Mouse (Mus musculus) limb, embryonic 12.5 days (tissue): ENCODE data around the gene Vps9d1. TPM values are rescaled to one million over a fixed set of nuclear protein-coding genes. Genes with fewer than 3 reads are reported as not detected.

Experiments used
- ATAC-seq: fragments of 200-750 bp; cut with Nextera tagmentation; 2 replicates; pipeline ENCODE4 v1.8.0; 2017; ENCODE audit warnings: low read depth, moderate TSS enrichment; ENCODE audit not compliant: insufficient number of reproducible peaks, insufficient read depth, low FRiP score, low TSS enrichment
- H3K27ac ChIP-seq: fragments of 300-500 bp; sonication (generic); 2 replicates; pipeline ENCODE4 v1.5.1; 2016; ENCODE audit warnings: mild to moderate bottlenecking, moderate library complexity
- H3K27me3 ChIP-seq: fragments of 300-500 bp; sonication (generic); 2 replicates; pipeline ENCODE4 v1.6.1; 2016; ENCODE audit warnings: mild to moderate bottlenecking, moderate library complexity
- H3K36me3 ChIP-seq: fragments of 300-500 bp; sonication (generic); 2 replicates; pipeline ENCODE4 v1.6.1; 2016; ENCODE audit warnings: mild to moderate bottlenecking, moderate library complexity
- H3K4me1 ChIP-seq: fragments of 300-500 bp; sonication (generic); replicated peaks from 2 replicates; pipeline ENCODE4 v1.6.1; 2016
- H3K4me2 ChIP-seq: fragments of 300-500 bp; sonication (generic); 2 replicates; pipeline ENCODE4 v1.6.1; 2016; ENCODE audit warnings: mild to moderate bottlenecking, moderate library complexity
- H3K4me3 ChIP-seq: fragments of 300-500 bp; sonication (generic); replicated peaks from 2 replicates; pipeline ENCODE4 v1.5.1; 2016; ENCODE audit warnings: mild to moderate bottlenecking
- H3K9ac ChIP-seq: fragments of 300-500 bp; sonication (generic); replicated peaks from 2 replicates; pipeline ENCODE4 v1.6.1; 2016; ENCODE audit warnings: mild to moderate bottlenecking, moderate library complexity
- H3K9me3 ChIP-seq: fragments of 300-500 bp; sonication (generic); 2 replicates; pipeline ENCODE4 v1.6.1; 2016; ENCODE audit warnings: mild to moderate bottlenecking, moderate library complexity
- WGBS: fragments of 180-500 bp; shearing (Covaris S2); methylation state at CpG from one replicate; pipeline ENCODE4 v1.1.7; 2016; 5-methylcytosine and 5-hydroxymethylcytosine counted together
- polyA plus RNA-seq: library from polyadenylated mRNA; unstranded; fragments of >200 nt; fragmentation: Nextera tagmentation; extraction: Ambion mirVana; gene quantifications from 2 replicates; pipeline ENCODE4 v1.2.1, GENCODE M21; 2016

Vps9d1 gene
- polyA plus RNA-seq, 1 experiment from 2014 or later = 34.0 TPM

- Histone ChIP-seq H3K27me3 (no peaks in the 10 kb centered on the region), H3K4me2 (peak overlapping the region; percentile 95), H3K27ac (peak overlapping the region; percentile 83), H3K9me3 (no peaks in the 10 kb centered on the region), H3K9ac (peak overlapping the region; percentile 95), H3K4me3 (peak overlapping the region; percentile 96), H3K36me3 (peaks cover 63% of the 10 kb centered on the region), H3K4me1 (peaks cover 24% of the 10 kb centered on the region)
- under 1% methylated on average over 40 of the region's 40 CpGs for WGBS
- peak; percentile 49 for ATAC-seq
These were observed 573 bp downstream of the Vps9d1 start for GRCm38 (mm10) chr8:123253451-123254098.

GRCm38 (mm10) chr8:123252925-123253324, 1.2 kb downstream of the Vps9d1 start:
- no peak for ATAC-seq
- H3K27ac ChIP-seq = no peak overlapping the region

GRCm38 (mm10) chr8:123250940-123251339, 3.2 kb downstream of the Vps9d1 start:
- Histone ChIP-seq H3K9ac (no peak overlapping the region), H3K4me1 (peaks cover 24% of the 10 kb centered on the region), H3K36me3 (peaks cover 64% of the 10 kb centered on the region), H3K27me3 (no peaks in the 10 kb centered on the region), H3K27ac (no peak overlapping the region), H3K4me2 (no peak overlapping the region), H3K9me3 (no peaks in the 10 kb centered on the region), H3K4me3 (no peak overlapping the region)
- ATAC-seq = no peak
- WGBS = 95% methylated on average over 5 of the region's 5 CpGs

More at GRCm38 (mm10) chr8:123252925-123253324, 1.2 kb downstream of the Vps9d1 start:
- Histone ChIP-seq H3K27me3 (no peaks in the 10 kb centered on the region), H3K4me1 (peaks cover 24% of the 10 kb centered on the region), H3K9me3 (no peaks in the 10 kb centered on the region), H3K36me3 (peaks cover 63% of the 10 kb centered on the region), H3K9ac (peak overlapping the region; percentile 95), H3K4me3 (peak overlapping the region; percentile 96), H3K4me2 (peak overlapping the region; percentile 95)
- 54% methylated on average over 4 of the region's 4 CpGs for WGBS

GRCm38 (mm10) chr8:123248596-123248995, 5.6 kb downstream of the Vps9d1 start:
- H3K27ac ChIP-seq = no peak overlapping the region
- H3K9ac ChIP-seq = no peak overlapping the region
- no peak overlapping the region for H3K4me2 ChIP-seq
- 97% methylated on average over 8 of the region's 8 CpGs for WGBS
- peaks cover 12% of the 10 kb centered on the region for H3K4me1 ChIP-seq
- H3K9me3 ChIP-seq = no peaks in the 10 kb centered on the region
- peaks cover 84% of the 10 kb centered on the region for H3K36me3 ChIP-seq
- H3K27me3 ChIP-seq = no peaks in the 10 kb centered on the region
- no peak overlapping the region for H3K4me3 ChIP-seq
- ATAC-seq = no peak

GRCm38 (mm10) chr8:123247748-123248147, 6.4 kb downstream of the Vps9d1 start:
- no peak overlapping the region for H3K4me2 ChIP-seq
- H3K4me3 ChIP-seq = no peak overlapping the region
- ATAC-seq = no peak
- no peak overlapping the region for H3K9ac ChIP-seq
- H3K36me3 ChIP-seq = peaks cover 93% of the 10 kb centered on the region
- H3K27me3 ChIP-seq = no peaks in the 10 kb centered on the region
- H3K27ac ChIP-seq = no peak overlapping the region
- no peaks in the 10 kb centered on the region for H3K9me3 ChIP-seq
- 96% methylated on average over 6 of the region's 6 CpGs for WGBS
- peaks cover 5% of the 10 kb centered on the region for H3K4me1 ChIP-seq

- Histone ChIP-seq H3K36me3 (peaks cover 94% of the 10 kb centered on the region), H3K4me2 (no peak overlapping the region), H3K4me1 (no peaks in the 10 kb centered on the region), H3K9ac (no peak overlapping the region), H3K27ac (no peak overlapping the region), H3K9me3 (no peaks in the 10 kb centered on the region), H3K4me3 (no peak overlapping the region), H3K27me3 (no peaks in the 10 kb centered on the region)
- ATAC-seq = no peak
- 91% methylated on average over 12 of the region's 12 CpGs for WGBS
These were observed 8.6 kb downstream of the Vps9d1 start for GRCm38 (mm10) chr8:123245543-123245942.

- Histone ChIP-seq H3K9me3 (no peaks in the 10 kb centered on the region), H3K4me3 (no peak overlapping the region), H3K36me3 (peaks cover 83% of the 10 kb centered on the region), H3K4me1 (no peaks in the 10 kb centered on the region), H3K4me2 (no peak overlapping the region), H3K27ac (no peak overlapping the region), H3K9ac (no peak overlapping the region), H3K27me3 (no peaks in the 10 kb centered on the region)
- WGBS = 86% methylated on average over 4 of the region's 4 CpGs
- ATAC-seq = no peak
These were observed 9.8 kb downstream of the Vps9d1 start for GRCm38 (mm10) chr8:123244382-123244781.

- Histone ChIP-seq H3K27me3 (no peaks in the 10 kb centered on the region), H3K9ac (no peak overlapping the region), H3K4me1 (no peaks in the 10 kb centered on the region), H3K9me3 (no peaks in the 10 kb centered on the region), H3K4me3 (no peak overlapping the region), H3K36me3 (peaks cover 69% of the 10 kb centered on the region), H3K27ac (no peak overlapping the region), H3K4me2 (no peak overlapping the region)
- no peak for ATAC-seq
- whole genome bisulfite sequencing = 65% methylated on average over 11 of the region's 11 CpGs
These were observed 11.1 kb downstream of the Vps9d1 start for GRCm38 (mm10) chr8:123243053-123243452.

GRCm38 (mm10) chr8:123242107-123242923, 11.8 kb downstream of the Vps9d1 start:
- Histone ChIP-seq H3K4me1 (no peaks in the 10 kb centered on the region), H3K27me3 (no peaks in the 10 kb centered on the region), H3K9ac (no peak overlapping the region), H3K4me3 (no peak overlapping the region), H3K4me2 (no peak overlapping the region), H3K36me3 (peaks cover 62% of the 10 kb centered on the region), H3K9me3 (no peaks in the 10 kb centered on the region), H3K27ac (no peak overlapping the region)
- ATAC-seq = no peak
- 87% methylated on average over 7 of the region's 7 CpGs for WGBS

GRCm38 (mm10) chr8:123239398-123239797, 14.8 kb downstream of the Vps9d1 start:
- H3K9ac ChIP-seq = no peak overlapping the region
- no peaks in the 10 kb centered on the region for H3K9me3 ChIP-seq
- H3K4me3 ChIP-seq = no peak overlapping the region
- peaks cover 7% of the 10 kb centered on the region for H3K4me1 ChIP-seq
- peaks cover 33% of the 10 kb centered on the region for H3K36me3 ChIP-seq
- peaks cover 24% of the 10 kb centered on the region for H3K27me3 ChIP-seq
- no peak for ATAC-seq
- H3K27ac ChIP-seq = no peak overlapping the region
- no peak overlapping the region for H3K4me2 ChIP-seq
- 84% methylated on average over 10 of the region's 10 CpGs for WGBS

- Histone ChIP-seq H3K4me3 (peak within 1 kb of the TSS; percentile 42), H3K4me2 (peak within 1 kb of the TSS; percentile 74), H3K27ac (no peak within 1 kb of the TSS), H3K4me1 (peaks cover 7% of the 10 kb centered on the region), H3K36me3 (no peaks in the 10 kb centered on the region), H3K9me3 (no peaks in the 10 kb centered on the region), H3K9ac (peak within 1 kb of the TSS; percentile 47), H3K27me3 (peaks cover 49% of the 10 kb centered on the region)
- ATAC-seq = peak; percentile 85
- WGBS = 2% methylated on average over 57 of the region's 57 CpGs
These were observed 18.3 kb downstream of the Vps9d1 start, which contains the start of gene Spata2l for GRCm38 (mm10) chr8:123235520-123236497. TSS of gene Spata2l (minus strand) at chr8:123236233.
